Mouse (Mus musculus) stomach, postnatal 0 days (tissue): Measurements from ENCODE around the gene Arhgef3. TPM values are rescaled to one million over a fixed set of nuclear protein-coding genes. Genes with fewer than 3 reads are reported as not detected.

ENCODE experiments used
- ATAC-seq: fragments of 200-750 bp; cut with Nextera tagmentation; 2 replicates; pipeline ENCODE4 v1.8.0; 2017; ENCODE audit not compliant: low FRiP score, low TSS enrichment
- DNase-seq: peaks from one replicate; pipeline ENCODE4 v3.0.0-alpha.2; 2016; ENCODE audit warnings: low spot score
- H3K27ac ChIP-seq: fragments of 300-500 bp; sonication (generic); replicated peaks from 2 replicates; pipeline ENCODE4 v1.5.1; 2014; ENCODE audit warnings: mild to moderate bottlenecking, control low read depth
- H3K27me3 ChIP-seq: fragments of 300-500 bp; sonication (generic); 2 replicates; pipeline ENCODE4 v1.6.1; 2014; ENCODE audit warnings: low read length; ENCODE audit not compliant: control insufficient read depth, insufficient read depth
- H3K36me3 ChIP-seq: fragments of 300-500 bp; sonication (generic); 2 replicates; pipeline ENCODE4 v1.6.1; 2014; ENCODE audit warnings: low read length, mixed read lengths; ENCODE audit not compliant: control insufficient read depth, insufficient read depth
- H3K4me1 ChIP-seq: fragments of 300-500 bp; sonication (generic); replicated peaks from 2 replicates; pipeline ENCODE4 v1.6.1; 2014; ENCODE audit warnings: antibody characterized with exemption; ENCODE audit not compliant: control insufficient read depth, insufficient read depth
- H3K4me2 ChIP-seq: fragments of 300-500 bp; sonication (generic); replicated peaks from 2 replicates; pipeline ENCODE4 v1.6.1; 2014; ENCODE audit warnings: low read depth, mild to moderate bottlenecking, control low read depth, moderate library complexity
- H3K4me3 ChIP-seq: fragments of 300-500 bp; sonication (generic); 2 replicates; pipeline ENCODE4 v1.5.1; 2014; ENCODE audit warnings: low read depth, low read length, control low read depth
- H3K9ac ChIP-seq: fragments of 300-500 bp; sonication (generic); 2 replicates; pipeline ENCODE4 v1.6.1; 2014; ENCODE audit warnings: mild to moderate bottlenecking, low read length, control low read depth, mixed read lengths
- H3K9me3 ChIP-seq: fragments of 300-500 bp; sonication (generic); 2 replicates; pipeline ENCODE4 v1.6.1; 2016; ENCODE audit warnings: low read length; ENCODE audit not compliant: control insufficient read depth
- CTCF ChIP-seq: IDR thresholded peaks from 2 replicates; pipeline ENCODE4 v1.5.1; 2016; ENCODE audit warnings: antibody characterized with exemption, low read depth, mild to moderate bottlenecking, moderate library complexity
- EP300 ChIP-seq: optimal IDR thresholded peaks from 2 replicates; pipeline ENCODE3; 2016; ENCODE audit warnings: antibody characterized with exemption
- WGBS: fragments of 180-500 bp; shearing (Covaris S2); extraction: QIAGEN DNeasy Blood & Tissue Kit; methylation state at CpG from one replicate; pipeline ENCODE4 v1.1.7; 2014; 5-methylcytosine and 5-hydroxymethylcytosine counted together
- polyA plus RNA-seq: library from polyadenylated mRNA; unstranded; fragments of >200 nt; fragmentation: Nextera tagmentation; extraction: Ambion mirVana; gene quantifications from 2 replicates; pipeline ENCODE4 v1.2.1, GENCODE M21; 2015

Gene Arhgef3
- polyA plus RNA-seq, 1 experiment from 2014 or later: 13.1 TPM

DNA sequence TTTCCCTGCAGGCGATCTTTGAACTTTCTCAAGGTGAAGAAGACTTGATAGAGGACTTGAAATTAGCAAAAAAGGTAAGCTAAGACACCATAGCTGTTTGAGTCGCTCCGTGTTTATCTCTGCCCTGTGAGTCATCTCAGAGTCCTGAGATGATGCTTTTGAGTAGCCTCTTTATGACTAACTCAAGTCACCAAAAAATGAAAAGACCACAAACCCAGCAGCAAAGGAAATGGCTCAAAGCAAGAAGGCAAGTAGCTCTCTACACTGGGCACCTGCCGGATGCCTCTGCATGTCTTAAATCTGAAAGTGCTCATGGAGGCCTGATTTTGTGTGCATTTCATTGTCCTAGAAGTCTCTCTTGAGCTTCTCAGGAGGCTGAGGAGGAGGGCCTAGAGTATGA is 269.4 kb downstream of the Arhgef3 start:
- ATAC-seq (no peak), DNase-seq (no peak)
- Histone ChIP-seq H3K9ac (no peak overlapping the region), H3K4me3 (no peak overlapping the region), H3K9me3 (no peaks in the 10 kb centered on the region), H3K4me2 (no peak overlapping the region), H3K27ac (no peak overlapping the region), H3K27me3 (no peaks in the 10 kb centered on the region), H3K36me3 (no peaks in the 10 kb centered on the region), H3K4me1 (no peaks in the 10 kb centered on the region)
- 82% methylated on average over 4 of the region's 4 CpGs for WGBS
- TF ChIP-seq EP300: no peak
- no peak for TF ChIP-seq CTCF

- TF ChIP-seq EP300 (no peak), CTCF (no peak)
- DNase-seq (no peak), ATAC-seq (no peak)
- Histone ChIP-seq H3K4me3 (no peak overlapping the region), H3K4me1 (no peaks in the 10 kb centered on the region), H3K9ac (no peak overlapping the region), H3K9me3 (no peaks in the 10 kb centered on the region), H3K27ac (no peak overlapping the region), H3K27me3 (no peaks in the 10 kb centered on the region), H3K4me2 (no peak overlapping the region), H3K36me3 (no peaks in the 10 kb centered on the region; the same call in 1 of the 2 replicates)
Observed at GRCm38 (mm10) chr14:27388616-27389015, 273.9 kb downstream of the Arhgef3 start.

DNA sequence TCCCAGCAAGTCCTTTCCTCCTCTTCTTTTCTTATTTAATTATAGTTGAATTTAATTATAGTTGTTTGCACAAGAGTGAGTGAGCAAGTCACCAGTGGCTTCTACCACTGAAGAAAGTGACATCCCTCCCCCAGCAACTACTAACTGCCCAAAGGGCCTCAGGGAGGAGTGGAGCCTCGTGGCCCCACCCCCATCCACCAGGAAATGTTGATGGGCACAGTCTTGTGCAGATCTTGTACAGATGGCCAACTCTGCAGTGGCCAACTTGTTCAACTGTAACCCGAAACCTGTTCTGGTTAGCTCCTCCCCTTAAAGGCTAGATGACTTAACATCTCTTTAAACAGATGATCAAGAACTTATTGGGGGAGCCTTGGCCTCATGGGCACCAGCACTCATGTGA is 275.0 kb downstream of the Arhgef3 start:
- Histone ChIP-seq H3K9ac (no peak overlapping the region), H3K4me1 (no peaks in the 10 kb centered on the region), H3K4me2 (no peak overlapping the region), H3K9me3 (no peaks in the 10 kb centered on the region), H3K36me3 (peaks cover 8% of the 10 kb centered on the region), H3K27me3 (no peaks in the 10 kb centered on the region), H3K27ac (no peak overlapping the region), H3K4me3 (no peak overlapping the region)
- TF ChIP-seq CTCF: no peak
- no peak for TF ChIP-seq EP300
- no peak for ATAC-seq
- WGBS: 73% methylated on average over 2 of the region's 2 CpGs
- DNase-seq: no peak

GRCm38 (mm10) chr14:27390663-27391062 is 276.0 kb downstream of the Arhgef3 start:
- WGBS: 59% methylated on average over 7 of the region's 7 CpGs
- peaks cover 8% of the 10 kb centered on the region for H3K36me3 ChIP-seq
- ATAC-seq: no peak
- no peak overlapping the region for H3K4me3 ChIP-seq
- no peaks in the 10 kb centered on the region for H3K27me3 ChIP-seq
- no peak for DNase-seq
- H3K9me3 ChIP-seq: no peaks in the 10 kb centered on the region
- no peaks in the 10 kb centered on the region for H3K4me1 ChIP-seq
- H3K4me2 ChIP-seq: no peak overlapping the region
- no peak overlapping the region for H3K27ac ChIP-seq
- TF ChIP-seq EP300 (no peak), CTCF (no peak)
- H3K9ac ChIP-seq: no peak overlapping the region

DNA sequence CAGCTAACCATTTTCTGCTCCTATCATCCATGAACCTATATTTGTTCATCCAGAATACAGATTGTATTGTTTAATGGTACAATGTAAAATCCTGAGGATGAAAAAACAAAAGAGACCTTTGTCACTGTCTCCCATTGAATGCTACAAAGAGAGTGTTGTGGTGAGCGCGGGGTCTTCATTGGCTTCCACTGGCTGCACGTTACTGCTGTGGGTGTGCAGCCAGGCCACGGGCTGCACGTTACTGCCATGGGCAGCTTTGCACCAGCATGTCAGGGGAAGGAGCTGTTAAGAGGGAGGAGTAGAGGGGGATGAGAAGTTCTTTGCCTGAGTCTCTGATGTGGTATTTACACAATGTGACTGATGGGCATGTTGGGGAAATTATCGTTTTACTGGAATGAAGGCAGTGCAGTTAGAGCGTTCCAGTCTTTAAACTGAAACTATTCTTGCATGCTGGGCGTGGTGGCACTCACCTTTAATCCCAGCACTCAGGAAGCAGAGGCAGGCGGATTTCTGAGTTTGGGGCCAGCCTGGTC is 277.1 kb downstream of the Arhgef3 start:
- Histone ChIP-seq H3K27ac (no peak overlapping the region), H3K9me3 (no peaks in the 10 kb centered on the region), H3K4me2 (no peak overlapping the region), H3K4me3 (no peak overlapping the region), H3K4me1 (no peaks in the 10 kb centered on the region), H3K27me3 (no peaks in the 10 kb centered on the region), H3K36me3 (peaks cover 8% of the 10 kb centered on the region), H3K9ac (no peak overlapping the region)
- TF ChIP-seq EP300 (no peak), CTCF (no peak)
- ATAC-seq: no peak
- no peak for DNase-seq
- 63% methylated on average over 9 of the region's 9 CpGs for WGBS

GRCm38 (mm10) chr14:27392660-27393059 is 278.0 kb downstream of the Arhgef3 start:
- TF ChIP-seq CTCF (peak; percentile 38), EP300 (no peak)
- Histone ChIP-seq H3K27me3 (no peaks in the 10 kb centered on the region), H3K4me2 (no peak overlapping the region), H3K36me3 (peaks cover 10% of the 10 kb centered on the region), H3K4me3 (no peak overlapping the region), H3K9me3 (no peaks in the 10 kb centered on the region), H3K9ac (no peak overlapping the region), H3K27ac (no peak overlapping the region), H3K4me1 (no peaks in the 10 kb centered on the region)
- no peak for DNase-seq
- ATAC-seq: no peak
- WGBS: 97% methylated on average over 2 of the region's 2 CpGs
